Mouse (Mus musculus) heart, adult 2 months (tissue): Measurements from ENCODE around the gene Il1rap.

ENCODE experiments used
- CTCF ChIP-seq: fragments of 200-600 bp; IDR thresholded peaks from 2 replicates; pipeline ENCODE4 v1.8.1; 2022; ENCODE audit warnings: antibody characterized with exemption, mild to moderate bottlenecking, moderate library complexity
- EP300 ChIP-seq: fragments of 200-500 bp; IDR thresholded peaks from 2 replicates; pipeline ENCODE4 v1.6.1; 2011; ENCODE audit warnings: low read depth, low read length, control low read depth; ENCODE audit not compliant: insufficient read depth
- POLR2A ChIP-seq: fragments of 200-500 bp; IDR thresholded peaks from 2 replicates; pipeline ENCODE4 v1.6.1; 2011; ENCODE audit warnings: mild to moderate bottlenecking, low read depth, low read length, control low read depth; ENCODE audit not compliant: insufficient read depth

DNA sequence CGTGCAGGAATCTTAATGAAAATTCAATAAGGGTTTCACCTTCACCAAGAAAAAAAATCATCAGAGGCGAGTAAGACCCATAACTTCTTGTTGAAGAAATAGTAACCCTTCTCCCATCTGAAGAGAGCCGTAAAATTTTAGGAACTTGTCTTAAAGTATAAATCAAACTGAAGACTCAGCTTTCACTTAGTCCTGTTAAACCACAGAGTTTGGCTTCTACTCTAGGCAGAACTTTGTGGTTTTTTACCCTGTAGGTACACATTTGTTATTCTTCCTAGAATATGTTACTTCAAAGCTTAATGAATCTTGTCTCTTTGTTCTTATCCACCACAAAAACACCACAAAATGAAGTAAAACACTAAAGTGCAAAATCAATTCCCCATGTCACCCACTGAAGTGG lies 29.3 kb upstream of the Il1rap start:
- no peak for TF ChIP-seq CTCF
- no peak for TF ChIP-seq POLR2A
- TF ChIP-seq EP300: no peak
